ENCODE assay signal across 14 mouse cellular contexts in the genomic region with DNA sequence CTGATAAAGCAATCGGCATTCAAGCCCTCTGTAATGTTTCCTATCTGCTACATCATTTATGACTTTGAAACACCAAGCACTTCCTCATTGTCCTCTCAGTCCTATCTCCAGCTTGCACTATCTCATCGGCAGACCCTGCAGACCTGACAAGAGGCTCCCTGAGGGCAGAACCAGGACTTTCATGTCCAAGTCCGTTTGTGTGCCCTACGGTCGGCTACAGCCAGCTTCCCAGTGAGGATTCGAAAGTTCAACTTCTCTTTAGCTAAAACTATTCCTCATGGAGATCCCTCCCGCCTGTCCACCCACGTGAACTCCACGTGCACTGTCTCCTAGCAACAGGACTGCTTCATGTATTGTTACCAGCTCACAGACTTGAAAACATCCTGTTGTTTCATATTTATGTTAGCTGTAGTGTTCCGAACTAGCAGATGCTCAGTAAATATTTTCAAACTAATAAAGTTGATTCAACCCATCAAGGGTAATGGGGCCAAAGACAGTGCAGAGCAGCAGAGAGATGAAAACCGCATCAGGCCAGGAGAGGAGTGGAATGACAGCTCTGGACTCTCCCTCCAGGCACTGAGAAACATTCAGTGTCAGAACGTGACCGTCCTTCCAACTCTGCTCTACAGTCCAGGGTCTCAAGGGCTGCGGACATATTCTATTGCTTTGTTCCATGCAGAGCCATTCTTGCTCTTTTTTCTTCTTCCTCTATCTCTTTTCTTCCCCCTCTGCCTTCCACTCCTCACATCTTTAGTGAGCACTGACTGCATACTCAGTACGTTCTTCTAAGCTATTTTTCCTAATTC. TPM values are rescaled to one million over a fixed set of nuclear protein-coding genes. Genes with fewer than 3 reads are reported as not detected.
DNase-seq lines count a peak whose midpoint lies in the region; ATAC-seq and TF ChIP-seq lines count a peak whose summit lies in the region.
"Had no signal": no experiment of that assay in that cellular context is flagged by ENCODE, and none has a peak within 500 bp of the region (broad histone marks: within the 10 kb centered on the region; RNA-seq: fewer than 3 reads in every experiment).

No protein-coding gene starts in this region.

- H3K4me3 ChIP-seq in intestine, postnatal 0 days (ENCODE audit: low read depth, low read length), result no peak overlapping the region
- H3K4me3 ChIP-seq: embryonic facial prominence, embryonic 13.5 days; hindbrain, embryonic 15.5 days; liver, embryonic 13.5 days had no signal

- DNase-seq in adrenal gland, postnatal 10 days, result peak; percentile 32
- DNase-seq in adrenal gland, adult 8-10 months, result no peak
- DNase-seq in left cerebral cortex, postnatal 25 days (ENCODE audit: low spot score in 2 of 2), result peak; percentile 14 to 45
- no peak for DNase-seq in left cerebral cortex, postnatal 36 days (ENCODE audit: low spot score in 2 of 2)
- peak; percentile 12 to 59 for DNase-seq in layer of hippocampus, postnatal 14 days (ENCODE audit: low spot score in 2 of 2)
- DNase-seq: cerebellum, postnatal 14 days; liver, embryonic 13.5 days; thymus, adult 2 months had no signal

- peak; percentile 68 for ATAC-seq in intestine, postnatal 0 days
- no peak for ATAC-seq in monocyte, adult 5-6 weeks (replicated peaks; ENCODE audit: insufficient number of reproducible peaks, low FRiP score, low TSS enrichment, poor library complexity, severe bottlenecking)
- no peak for ATAC-seq in frontal cortex, adult (ENCODE audit: low TSS enrichment)

- H3K9ac ChIP-seq in intestine, postnatal 0 days (ENCODE audit: low read depth, low read length), result no peak overlapping the region
- H3K9ac ChIP-seq: embryonic facial prominence, embryonic 13.5 days; hindbrain, embryonic 15.5 days; liver, embryonic 13.5 days had no signal

- no peaks in the 10 kb centered on the region for H3K4me1 ChIP-seq in intestine, postnatal 0 days (replicated peaks; ENCODE audit: control insufficient read depth, insufficient read depth, low read length)
- H3K4me1 ChIP-seq: embryonic facial prominence, embryonic 13.5 days; hindbrain, embryonic 15.5 days had no signal

- no peak for TF ChIP-seq CTCF in intestine, postnatal 0 days (IDR thresholded peaks at IDR 0.05; ENCODE audit: low read depth)

- no peaks in the 10 kb centered on the region for H3K9me3 ChIP-seq in intestine, postnatal 0 days (ENCODE audit: control insufficient read depth)
- H3K9me3 ChIP-seq: embryonic facial prominence, embryonic 13.5 days; hindbrain, embryonic 15.5 days; liver, embryonic 13.5 days had no signal

- H3K27ac ChIP-seq in intestine, postnatal 0 days (ENCODE audit: low read depth, low read length), result no peak overlapping the region
- H3K27ac ChIP-seq: embryonic facial prominence, embryonic 13.5 days; hindbrain, embryonic 15.5 days; liver, embryonic 13.5 days; macrophage had no signal

- intact Hi-C loops in left cerebral cortex, postnatal 25 days (cut with DNase I), result no loop called here
- intact Hi-C loops in left cerebral cortex, postnatal 36 days (cut with DNase I), result no loop called here

- H3K27me3 ChIP-seq in intestine, postnatal 0 days (replicated peaks; ENCODE audit: control insufficient read depth, insufficient read depth, low read length), result no peaks in the 10 kb centered on the region
- H3K27me3 ChIP-seq: embryonic facial prominence, embryonic 13.5 days; hindbrain, embryonic 15.5 days; liver, embryonic 13.5 days had no signal

- 52% methylated on average over 15 of the region's 15 CpGs for WGBS in intestine, postnatal 0 days

- no peaks in the 10 kb centered on the region for H3K36me3 ChIP-seq in intestine, postnatal 0 days (ENCODE audit: control insufficient read depth, insufficient read depth)
- H3K36me3 ChIP-seq: embryonic facial prominence, embryonic 13.5 days; hindbrain, embryonic 15.5 days; liver, embryonic 13.5 days had no signal

- H3K4me2 ChIP-seq in intestine, postnatal 0 days (replicated peaks; ENCODE audit: low read depth), result peak overlapping the region; percentile 37
- H3K4me2 ChIP-seq: embryonic facial prominence, embryonic 13.5 days; hindbrain, embryonic 15.5 days; liver, embryonic 13.5 days had no signal

RNA-seq across cellular contexts. Expression of a gene that starts 44.1 kb away (rescaled TPM):
- total RNA-seq in adrenal gland, postnatal 10 days (2021), result 100 to 1,000 TPM; 103 TPM
- total RNA-seq in adrenal gland, adult 8-10 months (2022), result 100 to 1,000 TPM; 145 to 233 (median 191) TPM
- 10 to 100 TPM; 15.2 to 17.4 TPM for total RNA-seq in left cerebral cortex, postnatal 25 days (2021)
- 10 to 100 TPM; 15.9 to 19.5 TPM for total RNA-seq in left cerebral cortex, postnatal 36 days (2021)
- 1.4 and 1.5 TPM in 2 replicates for polyA plus RNA-seq in intestine, postnatal 0 days (2015; fragmentation: Nextera tagmentation; extraction: Ambion mirVana)
- 10 to 100 TPM; 30.1 to 33.6 TPM for total RNA-seq in layer of hippocampus, postnatal 14 days (2021)
- 21.5 to 30.2 TPM (median 25.1 TPM) in 3 replicates for total RNA-seq in monocyte, adult 5-6 weeks (2017)

Comparison
In these comparisons a context has a peak if more than half of its experiments do, and no peak if none do; other contexts are left out.
1. DNase-seq: peak in adrenal gland, postnatal 10 days (single experiment), left cerebral cortex, postnatal 25 days (2 of 2) and layer of hippocampus, postnatal 14 days (2 of 2); none in adrenal gland, adult 8-10 months (single experiment) and left cerebral cortex, postnatal 36 days (0 of 2).